Mouse (Mus musculus) ES-Bruce4 (cell line): Measurements from ENCODE around the gene Rrnad1.

Experiments used
- CTCF ChIP-seq: IDR thresholded peaks from one replicate; pipeline ENCODE4 v1.8.1; 2011; ENCODE audit warnings: low read depth, low read length
- EP300 ChIP-seq: IDR thresholded peaks from 2 replicates; pipeline ENCODE4 v1.6.1; 2011; ENCODE audit warnings: low read depth, low read length; ENCODE audit not compliant: insufficient read depth
- POLR2A ChIP-seq: IDR thresholded peaks from one replicate; pipeline ENCODE4 v1.8.1; 2011; ENCODE audit warnings: low read length; ENCODE audit not compliant: insufficient read depth

- TF ChIP-seq CTCF, result no peak
- no peak for TF ChIP-seq POLR2A
- no peak for TF ChIP-seq EP300
These were observed 12.0 kb upstream of the Rrnad1 start for GRCm38 (mm10) chr3:87942471-87942870.
